Mouse (Mus musculus): ENCODE data around the gene Ubald1. TPM values are rescaled to one million over a fixed set of nuclear protein-coding genes. Genes with fewer than 3 reads are reported as not detected.

Ubald1 gene
- polyA plus RNA-seq, 1 experiment from 2014 or later = 46.2 TPM

- Histone ChIP-seq H3K27me3 (replicated peaks; ENCODE audit: low read depth, poor library complexity, severe bottlenecking) (no peaks in the 10 kb centered on the region), H3K36me3 (replicated peaks) (peaks cover 60% of the 10 kb centered on the region), H3K4me3 (no peak overlapping the region), H3K4me1 (peaks cover 17% of the 10 kb centered on the region), H3K27ac (replicated peaks) (no peak overlapping the region), H3K9me3 (no peaks in the 10 kb centered on the region)
- no peak for DNase-seq (ENCODE audit: low spot score)
- WGBS = over 99% methylated on average over 2 of the region's 2 CpGs
Measured at GRCm38 (mm10) chr16:4909745-4910144, 29.6 kb upstream of the Ubald1 start.

- 58% methylated on average over 5 of the region's 5 CpGs for whole genome bisulfite sequencing
- no peak overlapping the region for H3K27ac ChIP-seq (replicated peaks)
- H3K4me1 ChIP-seq = peaks cover 18% of the 10 kb centered on the region
- peaks cover 48% of the 10 kb centered on the region for H3K36me3 ChIP-seq (replicated peaks)
- H3K9me3 ChIP-seq = no peaks in the 10 kb centered on the region
- H3K27me3 ChIP-seq (replicated peaks; ENCODE audit: low read depth, poor library complexity, severe bottlenecking) = no peaks in the 10 kb centered on the region
- no peak overlapping the region for H3K4me3 ChIP-seq
- no peak for DNase-seq (ENCODE audit: low spot score)
Measured at GRCm38 (mm10) chr16:4907972-4908371, 27.9 kb upstream of the Ubald1 start.

GRCm38 (mm10) chr16:4907386-4907785, 27.3 kb upstream of the Ubald1 start:
- H3K27me3 ChIP-seq (replicated peaks; ENCODE audit: low read depth, poor library complexity, severe bottlenecking) = no peaks in the 10 kb centered on the region
- peaks cover 15% of the 10 kb centered on the region for H3K4me1 ChIP-seq
- H3K36me3 ChIP-seq (replicated peaks) = peaks cover 42% of the 10 kb centered on the region
- H3K4me3 ChIP-seq = no peak overlapping the region
- no peaks in the 10 kb centered on the region for H3K9me3 ChIP-seq
- H3K27ac ChIP-seq (replicated peaks) = no peak overlapping the region
- 80% methylated on average over 2 of the region's 2 CpGs for WGBS
- no peak for DNase-seq (ENCODE audit: low spot score)

- Histone ChIP-seq H3K27ac (replicated peaks) (no peak overlapping the region), H3K4me3 (no peak overlapping the region), H3K9me3 (no peaks in the 10 kb centered on the region), H3K27me3 (replicated peaks; ENCODE audit: low read depth, poor library complexity, severe bottlenecking) (no peaks in the 10 kb centered on the region), H3K4me1 (peaks cover 15% of the 10 kb centered on the region), H3K36me3 (replicated peaks) (peaks cover 34% of the 10 kb centered on the region)
- DNase-seq (ENCODE audit: low spot score) = no peak
Measured at GRCm38 (mm10) chr16:4906559-4906958, 26.4 kb upstream of the Ubald1 start.

GRCm38 (mm10) chr16:4905591-4905990, 25.5 kb upstream of the Ubald1 start:
- H3K27ac ChIP-seq (replicated peaks) = no peak overlapping the region
- peaks cover 24% of the 10 kb centered on the region for H3K36me3 ChIP-seq (replicated peaks)
- WGBS = 35% methylated on average over 1 of the region's 1 CpGs
- no peaks in the 10 kb centered on the region for H3K27me3 ChIP-seq (replicated peaks; ENCODE audit: low read depth, poor library complexity, severe bottlenecking)
- peaks cover 22% of the 10 kb centered on the region for H3K4me1 ChIP-seq
- peak; percentile 46 for DNase-seq (ENCODE audit: low spot score)
- no peaks in the 10 kb centered on the region for H3K9me3 ChIP-seq
- H3K4me3 ChIP-seq = no peak overlapping the region

GRCm38 (mm10) chr16:4904878-4905277, 24.8 kb upstream of the Ubald1 start:
- Histone ChIP-seq H3K27me3 (replicated peaks; ENCODE audit: low read depth, poor library complexity, severe bottlenecking) (no peaks in the 10 kb centered on the region), H3K9me3 (no peaks in the 10 kb centered on the region), H3K4me1 (peaks cover 22% of the 10 kb centered on the region), H3K4me3 (no peak overlapping the region), H3K27ac (replicated peaks) (no peak overlapping the region), H3K36me3 (replicated peaks) (peaks cover 17% of the 10 kb centered on the region)
- DNase-seq (ENCODE audit: low spot score) = no peak
- WGBS = 87% methylated on average over 3 of the region's 3 CpGs

GRCm38 (mm10) chr16:4903491-4904102, 23.5 kb upstream of the Ubald1 start:
- no peak for DNase-seq (ENCODE audit: low spot score)
- H3K36me3 ChIP-seq (replicated peaks) = peaks cover 4% of the 10 kb centered on the region
- no peak overlapping the region for H3K4me3 ChIP-seq
- H3K27ac ChIP-seq (replicated peaks) = no peak overlapping the region
- H3K4me1 ChIP-seq = peaks cover 22% of the 10 kb centered on the region
- WGBS = 86% methylated on average over 6 of the region's 6 CpGs
- no peaks in the 10 kb centered on the region for H3K9me3 ChIP-seq
- no peaks in the 10 kb centered on the region for H3K27me3 ChIP-seq (replicated peaks; ENCODE audit: low read depth, poor library complexity, severe bottlenecking)

GRCm38 (mm10) chr16:4902390-4902789, 22.3 kb upstream of the Ubald1 start:
- Histone ChIP-seq H3K4me1 (peaks cover 22% of the 10 kb centered on the region), H3K9me3 (no peaks in the 10 kb centered on the region), H3K36me3 (replicated peaks) (peaks cover 2% of the 10 kb centered on the region), H3K27me3 (replicated peaks; ENCODE audit: low read depth, poor library complexity, severe bottlenecking) (no peaks in the 10 kb centered on the region), H3K4me3 (no peak overlapping the region), H3K27ac (replicated peaks) (no peak overlapping the region)
- WGBS = 75% methylated on average over 2 of the region's 2 CpGs
- no peak for DNase-seq (ENCODE audit: low spot score)

GRCm38 (mm10) chr16:4901167-4901566, 21.1 kb upstream of the Ubald1 start:
- no peaks in the 10 kb centered on the region for H3K36me3 ChIP-seq (replicated peaks)
- no peaks in the 10 kb centered on the region for H3K27me3 ChIP-seq (replicated peaks; ENCODE audit: low read depth, poor library complexity, severe bottlenecking)
- peaks cover 33% of the 10 kb centered on the region for H3K4me1 ChIP-seq
- no peaks in the 10 kb centered on the region for H3K9me3 ChIP-seq
- no peak overlapping the region for H3K4me3 ChIP-seq
- WGBS = 63% methylated on average over 7 of the region's 7 CpGs
- H3K27ac ChIP-seq (replicated peaks) = no peak overlapping the region
- DNase-seq (ENCODE audit: low spot score) = no peak

GRCm38 (mm10) chr16:4899711-4900110, 19.6 kb upstream of the Ubald1 start:
- Histone ChIP-seq H3K4me3 (no peak overlapping the region), H3K27ac (replicated peaks) (no peak overlapping the region), H3K4me1 (peaks cover 22% of the 10 kb centered on the region), H3K9me3 (no peaks in the 10 kb centered on the region), H3K36me3 (replicated peaks) (no peaks in the 10 kb centered on the region), H3K27me3 (replicated peaks; ENCODE audit: low read depth, poor library complexity, severe bottlenecking) (no peaks in the 10 kb centered on the region)
- WGBS = 90% methylated on average over 2 of the region's 2 CpGs
- DNase-seq (ENCODE audit: low spot score) = no peak

GRCm38 (mm10) chr16:4898881-4899280, 18.8 kb upstream of the Ubald1 start:
- H3K4me3 ChIP-seq = no peak overlapping the region
- no peaks in the 10 kb centered on the region for H3K27me3 ChIP-seq (replicated peaks; ENCODE audit: low read depth, poor library complexity, severe bottlenecking)
- 89% methylated on average over 6 of the region's 6 CpGs for WGBS
- no peak for DNase-seq (ENCODE audit: low spot score)
- H3K4me1 ChIP-seq = peaks cover 24% of the 10 kb centered on the region
- no peak overlapping the region for H3K27ac ChIP-seq (replicated peaks)
- H3K9me3 ChIP-seq = no peaks in the 10 kb centered on the region
- H3K36me3 ChIP-seq (replicated peaks) = no peaks in the 10 kb centered on the region

- Histone ChIP-seq H3K9me3 (no peaks in the 10 kb centered on the region), H3K4me1 (peaks cover 21% of the 10 kb centered on the region), H3K27ac (replicated peaks) (no peak overlapping the region), H3K4me3 (no peak overlapping the region), H3K27me3 (replicated peaks; ENCODE audit: low read depth, poor library complexity, severe bottlenecking) (no peaks in the 10 kb centered on the region), H3K36me3 (replicated peaks) (peaks cover 3% of the 10 kb centered on the region; the same call in 1 of the 2 replicates)
- 56% methylated on average over 7 of the region's 7 CpGs for WGBS
- DNase-seq (ENCODE audit: low spot score) = no peak
Measured at GRCm38 (mm10) chr16:4897146-4897730, 17.1 kb upstream of the Ubald1 start.

GRCm38 (mm10) chr16:4896249-4897027, 16.3 kb upstream of the Ubald1 start:
- Histone ChIP-seq H3K27ac (replicated peaks) (no peak overlapping the region), H3K4me3 (no peak overlapping the region), H3K36me3 (replicated peaks) (peaks cover 3% of the 10 kb centered on the region; the same call in 1 of the 2 replicates), H3K9me3 (no peaks in the 10 kb centered on the region), H3K4me1 (peaks cover 20% of the 10 kb centered on the region), H3K27me3 (replicated peaks; ENCODE audit: low read depth, poor library complexity, severe bottlenecking) (no peaks in the 10 kb centered on the region)
- DNase-seq (ENCODE audit: low spot score) = no peak
- 75% methylated on average over 5 of the region's 5 CpGs for WGBS

Measured in embryonic facial prominence, embryonic 10.5 days (tissue).